Mouse (Mus musculus) G1E-ER4 (cell line): Measurements from ENCODE around the gene Traf3ip2. TPM values are rescaled to one million over a fixed set of nuclear protein-coding genes. Genes with fewer than 3 reads are reported as not detected.

Source experiments
- GATA1 ChIP-seq: IDR thresholded peaks from one replicate; pipeline ENCODE4 v1.8.0; 2012; ENCODE audit warnings: low read length, inconsistent platforms
- polyA plus RNA-seq: library from polyadenylated mRNA; stranded (reverse); fragments of >175 nt; gene quantifications from 2 replicates; pipeline ENCODE4 v1.2.3, GENCODE M21; 2012

Gene Traf3ip2
- polyA plus RNA-seq, 1 experiment, result 0.06 TPM

GRCm38 (mm10) chr10:39616626-39617025, 3.9 kb downstream of the Traf3ip2 start:
- no peak for TF ChIP-seq GATA1

DNA sequence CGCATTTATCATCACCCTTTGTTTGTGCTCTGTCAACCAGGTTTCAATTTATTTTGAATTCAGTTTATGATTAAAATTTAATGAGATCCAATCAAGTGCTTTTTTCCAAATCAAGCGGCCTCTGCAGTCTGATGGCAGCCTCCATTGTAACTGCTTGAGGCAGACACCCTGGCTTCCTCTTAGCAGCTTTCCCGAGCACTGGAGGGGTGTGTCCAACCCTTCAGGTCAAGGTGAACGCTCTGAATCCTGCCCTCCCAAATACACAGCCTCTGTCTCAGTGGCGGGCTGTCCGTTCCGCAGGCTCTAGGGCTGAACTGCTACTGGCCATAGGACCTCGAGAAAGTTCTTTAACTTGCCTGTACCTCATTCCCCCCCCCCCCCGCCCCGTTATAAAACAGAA, 5.7 kb downstream of the Traf3ip2 start:
- TF ChIP-seq GATA1, result no peak

DNA sequence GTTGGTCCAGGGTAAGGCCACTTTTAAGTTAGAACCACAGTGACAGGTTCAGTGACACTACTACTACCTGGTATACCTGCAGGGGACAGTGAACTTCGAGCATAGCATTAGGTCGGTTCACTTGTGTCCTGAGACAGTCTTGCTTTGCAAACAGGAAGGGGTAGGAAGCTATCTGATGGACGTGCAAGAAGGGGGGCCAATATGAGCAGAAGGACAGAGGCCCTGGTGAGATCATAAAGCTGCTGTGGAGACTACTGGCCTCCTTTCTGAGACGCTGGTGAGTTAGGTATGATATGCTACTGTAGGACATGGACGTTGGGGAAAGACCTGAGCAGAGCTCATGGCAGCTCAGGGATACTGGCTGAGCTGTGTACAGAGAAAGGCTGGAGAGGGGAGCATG, 7.9 kb downstream of the Traf3ip2 start:
- TF ChIP-seq GATA1, result no peak

DNA sequence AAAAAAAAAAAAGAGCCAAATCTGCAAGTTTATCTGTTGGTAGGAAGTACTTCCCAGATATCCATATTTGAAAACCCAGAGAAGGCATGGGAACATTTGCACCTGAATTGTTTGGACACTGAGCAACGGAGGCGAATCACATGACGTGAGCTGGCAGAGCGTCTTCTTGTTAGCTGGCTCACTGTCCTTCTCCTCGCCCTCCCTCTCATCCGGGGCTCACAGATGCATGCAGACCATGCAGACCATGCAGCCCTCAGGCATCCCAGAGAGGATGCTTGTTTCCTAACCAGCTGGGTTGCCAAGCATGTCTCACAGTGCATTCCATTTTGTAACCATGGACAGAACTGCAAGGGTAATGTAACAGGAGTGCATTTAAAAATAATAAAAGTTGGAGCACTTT, 11.1 kb downstream of the Traf3ip2 start:
- no peak for TF ChIP-seq GATA1

DNA sequence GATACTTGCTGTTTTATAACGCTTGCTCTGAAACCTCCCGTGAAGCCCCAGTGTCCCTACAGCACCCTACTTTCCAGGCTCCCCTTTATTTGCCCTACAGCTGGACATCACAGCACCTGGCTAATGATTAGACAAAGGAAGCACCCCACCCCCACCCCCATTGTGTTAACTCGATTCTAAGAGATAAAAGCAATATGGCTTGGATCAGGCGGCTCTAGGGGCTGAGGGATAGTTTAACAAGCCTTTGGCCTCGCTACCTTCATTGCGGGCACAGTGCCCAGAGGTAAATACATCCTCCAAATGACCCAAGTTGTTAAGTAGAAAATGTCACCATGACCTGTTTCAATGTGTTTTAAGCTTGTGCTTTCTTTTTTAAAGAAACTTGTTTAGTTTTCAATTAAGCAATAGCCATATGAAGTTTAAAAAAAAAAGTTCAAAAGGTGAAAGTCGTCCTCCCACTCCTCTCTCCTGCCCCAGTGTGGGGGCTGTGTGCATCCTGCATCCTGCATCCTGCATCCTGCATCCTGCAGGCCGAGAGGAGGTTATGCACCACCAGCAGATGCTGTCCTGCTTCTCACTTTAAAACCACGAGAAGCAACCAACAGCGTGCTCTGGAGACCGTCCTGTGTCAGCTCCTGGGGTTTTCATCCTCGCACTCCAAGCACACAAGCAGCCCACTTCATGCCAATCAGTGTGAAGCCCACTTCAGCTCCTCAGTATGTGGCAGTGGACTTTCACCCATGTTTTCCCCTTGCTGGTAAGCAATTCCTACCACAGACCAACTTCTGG, 12.3 kb downstream of the Traf3ip2 start:
- no peak for TF ChIP-seq GATA1

- TF ChIP-seq GATA1, result no peak
These were observed 13.0 kb downstream of the Traf3ip2 start for GRCm38 (mm10) chr10:39625626-39626260.

GRCm38 (mm10) chr10:39626376-39626775, 13.6 kb downstream of the Traf3ip2 start:
- TF ChIP-seq GATA1, result no peak

DNA sequence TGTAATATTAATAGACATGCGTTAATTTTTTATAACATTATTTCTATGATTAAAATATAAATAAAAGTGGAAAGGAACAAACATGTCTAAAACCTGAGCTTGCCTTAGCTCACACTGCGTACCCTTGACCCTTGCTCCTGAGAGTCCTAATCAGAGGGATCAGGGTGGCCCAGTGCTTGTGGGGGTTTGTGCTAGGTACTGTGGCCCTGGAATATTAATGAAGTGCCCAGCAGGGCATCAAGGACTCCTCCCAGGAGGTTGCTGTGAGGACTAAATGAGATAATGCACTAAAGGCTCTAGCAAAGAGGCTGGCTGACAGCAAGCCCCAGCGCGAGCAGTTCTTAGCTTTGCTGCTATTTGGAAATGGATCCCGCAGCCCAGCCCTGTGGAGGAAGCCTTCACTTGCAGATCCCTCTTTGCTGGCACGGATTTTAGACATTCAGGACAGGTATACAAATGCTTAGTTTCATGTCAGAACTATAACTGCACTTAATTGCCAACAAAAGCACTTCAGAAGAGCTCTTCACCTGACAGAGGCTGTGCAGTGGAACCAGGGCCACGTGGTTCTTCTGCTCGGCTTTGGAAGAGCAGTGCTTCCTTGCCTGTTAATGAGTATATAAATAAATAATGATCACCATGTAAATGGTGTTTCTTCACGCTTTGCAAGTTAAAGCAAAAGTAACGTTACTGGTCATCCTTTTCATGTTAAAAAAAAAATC, 16.2 kb downstream of the Traf3ip2 start:
- no peak for TF ChIP-seq GATA1

- TF ChIP-seq GATA1, result no peak
These were observed 17.2 kb downstream of the Traf3ip2 start for GRCm38 (mm10) chr10:39629746-39630552.

DNA sequence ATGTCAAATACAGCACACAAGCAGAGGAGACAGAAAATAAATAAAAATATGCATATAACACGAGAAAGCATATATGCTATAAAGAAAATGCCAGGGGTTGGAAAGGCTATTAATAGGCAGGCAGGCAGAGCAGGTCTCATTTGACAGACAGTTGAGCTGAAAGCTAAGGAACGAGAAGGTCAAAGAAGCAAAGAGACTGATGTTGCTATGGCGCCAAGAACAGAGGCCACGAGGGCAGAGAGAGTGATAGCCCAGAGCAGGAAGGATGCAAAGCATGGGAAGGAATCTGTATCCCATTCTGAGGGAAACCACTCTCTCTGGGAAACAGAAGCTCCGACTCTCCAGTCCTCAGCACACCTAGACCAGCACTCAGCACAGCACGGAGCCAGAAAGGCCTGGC, 18.1 kb downstream of the Traf3ip2 start:
- TF ChIP-seq GATA1, result no peak

DNA sequence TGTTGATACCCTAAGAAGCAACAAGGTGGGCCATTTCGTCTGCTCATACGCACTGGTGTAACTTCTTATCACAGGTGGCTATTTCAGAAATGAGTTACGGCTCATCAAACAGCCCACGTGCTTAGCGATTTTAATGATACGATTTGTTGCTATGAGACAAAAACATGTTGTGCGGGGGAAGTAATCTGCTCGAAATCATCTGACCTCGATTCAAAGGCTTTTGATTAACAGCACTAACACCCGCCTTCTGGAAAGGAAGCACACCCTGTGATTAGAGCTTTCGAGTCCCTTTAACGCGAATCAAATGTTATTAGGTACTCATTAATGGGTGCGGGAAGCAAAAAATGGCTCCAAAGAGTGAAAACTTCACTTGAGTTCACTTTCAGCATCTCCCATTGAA, 18.9 kb downstream of the Traf3ip2 start:
- no peak for TF ChIP-seq GATA1

DNA sequence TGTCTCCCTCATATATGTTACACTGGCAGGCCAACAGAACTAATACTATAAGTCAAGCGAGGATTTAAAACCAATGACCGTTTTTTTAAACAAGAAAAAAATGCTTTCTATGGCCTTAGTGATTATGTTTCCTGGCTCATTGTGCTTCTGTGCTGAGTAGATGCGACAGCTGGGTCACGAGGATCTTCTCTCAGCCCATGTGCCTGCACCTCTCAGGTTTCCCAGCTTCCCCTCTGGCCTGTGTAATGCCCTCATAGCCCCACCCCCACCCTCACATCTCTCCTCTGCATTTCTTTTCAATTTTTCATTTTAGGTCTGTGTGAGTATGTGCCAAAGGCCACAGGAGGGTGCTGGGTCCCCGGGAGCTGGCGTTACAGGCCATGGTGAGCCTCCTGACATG, 20.6 kb downstream of the Traf3ip2 start:
- no peak for TF ChIP-seq GATA1

- TF ChIP-seq GATA1, result no peak
These were observed 21.8 kb downstream of the Traf3ip2 start for GRCm38 (mm10) chr10:39634423-39635101.

DNA sequence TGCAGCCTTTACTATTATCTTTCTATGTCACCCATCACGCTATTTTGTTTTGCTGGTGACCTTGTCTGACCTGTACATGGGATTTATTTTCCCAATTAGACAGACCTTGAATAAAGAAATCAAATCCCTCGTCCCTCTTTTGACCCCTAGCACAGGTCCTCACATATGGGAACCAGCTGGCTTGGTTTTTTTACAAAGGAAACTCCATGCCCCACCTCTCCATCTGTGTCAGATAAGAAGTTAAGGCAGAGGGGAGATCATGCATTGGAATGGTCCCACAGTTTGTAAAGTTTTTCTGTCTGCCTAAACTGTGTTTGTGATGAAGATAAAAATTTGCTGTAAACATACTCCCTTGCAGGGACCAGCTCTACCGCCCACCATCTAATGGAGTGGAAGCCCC, 26.1 kb downstream of the Traf3ip2 start:
- TF ChIP-seq GATA1, result no peak

- TF ChIP-seq GATA1, result no peak
These were observed 27.0 kb downstream of the Traf3ip2 start for GRCm38 (mm10) chr10:39639783-39640182.

- TF ChIP-seq GATA1, result no peak
These were observed 28.1 kb downstream of the Traf3ip2 start for GRCm38 (mm10) chr10:39640817-39641226.
